Mouse (Mus musculus) stomach, postnatal 0 days (tissue): ENCODE results near the gene Ryr1.

Experiments
- CTCF ChIP-seq: IDR thresholded peaks from 2 replicates; pipeline ENCODE4 v1.5.1; 2016; ENCODE audit warnings: antibody characterized with exemption, low read depth, mild to moderate bottlenecking, moderate library complexity
- EP300 ChIP-seq: optimal IDR thresholded peaks from 2 replicates; pipeline ENCODE3; 2016; ENCODE audit warnings: antibody characterized with exemption

DNA sequence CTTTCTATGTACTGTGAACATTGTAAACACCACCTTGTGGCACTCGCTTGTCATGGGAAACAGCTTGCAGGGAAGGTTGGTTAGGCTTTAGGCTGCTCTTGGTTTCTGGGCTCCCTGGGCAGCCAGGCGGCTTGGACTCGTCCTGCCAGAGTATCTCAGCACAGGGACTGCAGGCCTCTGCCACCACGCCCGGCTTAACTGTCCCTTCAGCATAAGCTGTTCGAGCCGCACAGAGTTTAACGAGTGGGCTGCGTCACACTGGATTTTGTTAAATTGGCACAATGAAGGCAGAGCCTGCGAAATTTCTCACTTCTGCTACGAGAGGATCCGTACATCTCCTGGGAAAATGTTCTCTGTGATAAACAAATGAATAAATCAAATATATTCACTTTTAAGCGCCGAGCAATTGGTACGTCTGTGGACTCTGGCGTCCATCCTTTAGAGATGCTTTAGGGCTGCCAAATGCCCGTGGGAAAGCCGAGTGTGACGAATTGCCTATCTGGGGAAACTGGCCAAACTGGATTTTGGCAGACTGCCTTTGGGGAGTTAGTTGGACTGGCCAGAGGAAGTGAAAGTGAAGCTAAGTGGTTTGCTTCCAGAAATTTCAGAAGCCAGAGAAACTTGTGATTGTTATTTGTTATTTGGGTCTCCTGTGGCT, 81.8 kb downstream of the Ryr1 start:
- TF ChIP-seq CTCF (0 out of 2 replicates have a peak, but pooled peaks have one; percentile 34), EP300 (no peak)
